Mouse (Mus musculus): Measurements from ENCODE around the gene Fgf8. TPM values are rescaled to one million over a fixed set of nuclear protein-coding genes. Genes with fewer than 3 reads are reported as not detected.

Gene Fgf8
- polyA plus RNA-seq, 2 experiments = 0.29 to 1.1 TPM

GRCm38 (mm10) chr19:45734762-45735161, 8.0 kb downstream of the Fgf8 start:
- Histone ChIP-seq H3K4me1 (ENCODE audit: control insufficient read depth, insufficient read depth, low read length) (peaks cover 16% of the 10 kb centered on the region), H3K27ac (replicated peaks; ENCODE audit: low read depth, low read length) (no peak overlapping the region), H3K36me3 (ENCODE audit: control insufficient read depth, insufficient read depth, low read length) (no peaks in the 10 kb centered on the region), H3K9ac (ENCODE audit: low read depth, low read length, severe bottlenecking) (no peak overlapping the region), H3K4me3 (replicated peaks; ENCODE audit: low read length) (no peak overlapping the region), H3K27me3 (ENCODE audit: control insufficient read depth, insufficient read depth, low read length) (peaks cover 65% of the 10 kb centered on the region), H3K4me2 (replicated peaks; ENCODE audit: low read depth, low read length, severe bottlenecking) (no peak overlapping the region), H3K9me3 (ENCODE audit: control insufficient read depth, low read length) (no peaks in the 10 kb centered on the region)
- no peak for ATAC-seq (ENCODE audit: low FRiP score, low read depth)
- WGBS = 19% methylated on average over 7 of the region's 7 CpGs
- no peak for DNase-seq (ENCODE audit: low spot score)
- TF ChIP-seq POLR2A (IDR thresholded peaks at IDR 0.05; ENCODE audit: borderline replicate concordance, extremely low read depth, insufficient read depth, insufficient read length) = no peak

DNA sequence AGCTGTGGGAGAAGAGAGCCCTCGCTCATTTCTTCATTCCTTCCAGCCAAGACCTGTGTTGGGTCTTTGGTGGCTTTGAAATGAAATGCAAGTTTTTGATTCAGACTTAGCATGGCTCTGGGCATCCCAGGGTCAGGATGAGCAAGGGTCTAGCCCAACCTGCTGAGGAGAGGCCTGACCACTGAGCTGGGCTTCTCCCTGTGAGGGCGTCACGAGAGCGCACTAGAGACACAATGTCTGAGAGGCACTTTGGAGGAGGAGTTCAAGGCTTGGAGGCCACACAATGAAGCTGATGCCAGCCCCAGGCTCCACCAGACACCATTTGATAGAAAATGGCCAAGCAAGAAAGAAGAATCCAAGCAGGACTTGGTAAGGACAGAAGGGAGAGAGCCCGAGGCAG, 8.5 kb downstream of the Fgf8 start:
- no peaks in the 10 kb centered on the region for H3K36me3 ChIP-seq (ENCODE audit: control insufficient read depth, insufficient read depth, low read length)
- no peaks in the 10 kb centered on the region for H3K9me3 ChIP-seq (ENCODE audit: control insufficient read depth, low read length)
- peaks cover 59% of the 10 kb centered on the region for H3K27me3 ChIP-seq (ENCODE audit: control insufficient read depth, insufficient read depth, low read length)
- no peak overlapping the region for H3K9ac ChIP-seq (ENCODE audit: low read depth, low read length, severe bottlenecking)
- WGBS = 57% methylated on average over 5 of the region's 5 CpGs
- H3K27ac ChIP-seq (replicated peaks; ENCODE audit: low read depth, low read length) = no peak overlapping the region
- H3K4me2 ChIP-seq (replicated peaks; ENCODE audit: low read depth, low read length, severe bottlenecking) = no peak overlapping the region
- H3K4me1 ChIP-seq (ENCODE audit: control insufficient read depth, insufficient read depth, low read length) = peaks cover 12% of the 10 kb centered on the region
- H3K4me3 ChIP-seq (replicated peaks; ENCODE audit: low read length) = no peak overlapping the region
- no peak for TF ChIP-seq POLR2A (IDR thresholded peaks at IDR 0.05; ENCODE audit: borderline replicate concordance, extremely low read depth, insufficient read depth, insufficient read length)
- no peak for DNase-seq (ENCODE audit: low spot score)
- ATAC-seq (ENCODE audit: low FRiP score, low read depth) = no peak

DNA sequence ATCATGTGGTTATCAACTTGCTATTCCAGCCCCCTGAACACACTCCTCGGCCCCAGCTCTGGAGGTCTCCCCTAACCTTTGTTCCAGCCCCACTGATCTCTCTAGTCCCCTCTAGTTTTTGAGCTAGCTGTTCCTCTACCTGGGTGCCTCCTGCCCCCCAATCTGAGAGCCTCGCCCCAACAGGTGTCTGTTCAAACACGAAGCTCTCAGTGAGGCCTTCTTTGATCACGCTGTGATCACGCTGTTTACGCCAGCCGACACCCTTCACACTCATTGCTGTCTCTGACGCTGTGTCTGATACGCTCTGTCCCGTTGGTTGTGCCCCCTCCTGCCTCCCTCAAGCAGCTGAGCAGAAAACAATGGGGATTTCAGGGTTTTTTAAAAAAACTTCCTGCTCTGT, 9.2 kb downstream of the Fgf8 start:
- 28% methylated on average over 10 of the region's 10 CpGs for WGBS
- Histone ChIP-seq H3K4me1 (ENCODE audit: control insufficient read depth, insufficient read depth, low read length) (peaks cover 12% of the 10 kb centered on the region), H3K4me2 (replicated peaks; ENCODE audit: low read depth, low read length, severe bottlenecking) (no peak overlapping the region), H3K9ac (ENCODE audit: low read depth, low read length, severe bottlenecking) (no peak overlapping the region), H3K36me3 (ENCODE audit: control insufficient read depth, insufficient read depth, low read length) (no peaks in the 10 kb centered on the region), H3K4me3 (replicated peaks; ENCODE audit: low read length) (no peak overlapping the region), H3K27me3 (ENCODE audit: control insufficient read depth, insufficient read depth, low read length) (peaks cover 53% of the 10 kb centered on the region), H3K9me3 (ENCODE audit: control insufficient read depth, low read length) (no peaks in the 10 kb centered on the region), H3K27ac (replicated peaks; ENCODE audit: low read depth, low read length) (no peak overlapping the region)
- DNase-seq (ENCODE audit: low spot score) = no peak
- TF ChIP-seq POLR2A (IDR thresholded peaks at IDR 0.05; ENCODE audit: borderline replicate concordance, extremely low read depth, insufficient read depth, insufficient read length) = no peak
- ATAC-seq (ENCODE audit: low FRiP score, low read depth) = no peak

DNA sequence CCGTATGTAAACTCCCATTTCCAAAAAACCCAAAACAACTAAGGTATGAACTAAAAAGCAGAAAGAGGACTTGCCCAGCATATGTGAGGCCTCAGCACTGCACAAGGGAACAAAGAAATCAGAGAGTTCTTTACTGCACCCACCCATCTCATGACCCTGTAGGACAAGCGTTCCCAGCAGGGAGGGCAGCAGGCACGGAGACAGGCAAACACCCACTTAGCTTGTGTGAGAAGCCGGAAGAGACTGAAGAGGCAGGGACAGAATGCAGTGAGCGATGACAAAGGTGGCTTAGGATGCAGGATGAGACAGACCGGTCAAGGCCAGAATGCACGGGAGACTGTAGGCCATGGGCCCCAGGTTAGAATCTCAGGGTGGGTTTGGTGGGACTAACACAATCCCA, 11.1 kb downstream of the Fgf8 start:
- Histone ChIP-seq H3K27me3 (ENCODE audit: control insufficient read depth, insufficient read depth, low read length) (peaks cover 37% of the 10 kb centered on the region; the same call in 1 of the 2 replicates), H3K4me2 (replicated peaks; ENCODE audit: low read depth, low read length, severe bottlenecking) (no peak overlapping the region), H3K27ac (replicated peaks; ENCODE audit: low read depth, low read length) (no peak overlapping the region), H3K4me3 (replicated peaks; ENCODE audit: low read length) (no peak overlapping the region), H3K4me1 (ENCODE audit: control insufficient read depth, insufficient read depth, low read length) (peaks cover 5% of the 10 kb centered on the region; the same call in 1 of the 2 replicates), H3K9me3 (ENCODE audit: control insufficient read depth, low read length) (no peaks in the 10 kb centered on the region), H3K9ac (ENCODE audit: low read depth, low read length, severe bottlenecking) (no peak overlapping the region), H3K36me3 (ENCODE audit: control insufficient read depth, insufficient read depth, low read length) (no peaks in the 10 kb centered on the region)
- DNase-seq (ENCODE audit: low spot score) (no peak), ATAC-seq (ENCODE audit: low FRiP score, low read depth) (no peak)
- no peak for TF ChIP-seq POLR2A (IDR thresholded peaks at IDR 0.05; ENCODE audit: borderline replicate concordance, extremely low read depth, insufficient read depth, insufficient read length)
- WGBS = 85% methylated on average over 7 of the region's 7 CpGs

DNA sequence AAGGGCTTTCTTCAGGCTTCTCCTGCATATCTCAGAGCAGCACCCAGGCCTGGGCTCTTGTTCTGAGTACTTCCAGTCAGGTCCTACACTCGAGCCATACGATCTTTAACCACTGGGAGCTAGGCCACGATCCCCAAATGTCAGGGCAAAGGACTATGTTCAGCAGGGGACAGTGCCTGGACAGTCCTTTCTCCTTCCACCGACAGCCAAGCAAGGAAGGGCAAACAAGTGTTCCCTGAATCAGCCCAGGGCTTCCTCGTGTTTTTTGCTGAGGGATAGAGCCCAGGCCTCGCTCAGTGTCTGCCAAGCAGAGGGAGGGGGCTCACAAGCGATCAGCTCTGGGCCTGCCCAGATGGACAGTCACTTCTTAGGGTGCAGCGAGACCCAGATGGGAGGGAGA, 12.7 kb downstream of the Fgf8 start:
- WGBS = 72% methylated on average over 8 of the region's 8 CpGs
- Histone ChIP-seq H3K4me1 (ENCODE audit: control insufficient read depth, insufficient read depth, low read length) (peaks cover 15% of the 10 kb centered on the region), H3K4me3 (replicated peaks; ENCODE audit: low read length) (no peak overlapping the region), H3K27ac (replicated peaks; ENCODE audit: low read depth, low read length) (no peak overlapping the region), H3K4me2 (replicated peaks; ENCODE audit: low read depth, low read length, severe bottlenecking) (no peak overlapping the region), H3K36me3 (ENCODE audit: control insufficient read depth, insufficient read depth, low read length) (no peaks in the 10 kb centered on the region), H3K9ac (ENCODE audit: low read depth, low read length, severe bottlenecking) (no peak overlapping the region), H3K27me3 (ENCODE audit: control insufficient read depth, insufficient read depth, low read length) (peaks cover 27% of the 10 kb centered on the region; the same call in 1 of the 2 replicates), H3K9me3 (ENCODE audit: control insufficient read depth, low read length) (no peaks in the 10 kb centered on the region)
- DNase-seq (ENCODE audit: low spot score) (no peak), ATAC-seq (ENCODE audit: low FRiP score, low read depth) (no peak)
- TF ChIP-seq POLR2A (IDR thresholded peaks at IDR 0.05; ENCODE audit: borderline replicate concordance, extremely low read depth, insufficient read depth, insufficient read length) = no peak

- H3K27me3 ChIP-seq (ENCODE audit: control insufficient read depth, insufficient read depth, low read length) = peaks cover 7% of the 10 kb centered on the region; the same call in 1 of the 2 replicates
- H3K4me1 ChIP-seq (ENCODE audit: control insufficient read depth, insufficient read depth, low read length) = peaks cover 11% of the 10 kb centered on the region
- DNase-seq (ENCODE audit: low spot score) (no peak), ATAC-seq (ENCODE audit: low FRiP score, low read depth) (no peak)
- H3K9me3 ChIP-seq (ENCODE audit: control insufficient read depth, low read length) = no peaks in the 10 kb centered on the region
- no peak overlapping the region for H3K4me2 ChIP-seq (replicated peaks; ENCODE audit: low read depth, low read length, severe bottlenecking)
- H3K4me3 ChIP-seq (replicated peaks; ENCODE audit: low read length) = no peak overlapping the region
- H3K27ac ChIP-seq (replicated peaks; ENCODE audit: low read depth, low read length) = no peak overlapping the region
- 68% methylated on average over 10 of the region's 10 CpGs for WGBS
- H3K9ac ChIP-seq (ENCODE audit: low read depth, low read length, severe bottlenecking) = no peak overlapping the region
- no peaks in the 10 kb centered on the region for H3K36me3 ChIP-seq (ENCODE audit: control insufficient read depth, insufficient read depth, low read length)
- TF ChIP-seq POLR2A (IDR thresholded peaks at IDR 0.05; ENCODE audit: borderline replicate concordance, extremely low read depth, insufficient read depth, insufficient read length) = no peak
These were observed 15.5 kb downstream of the Fgf8 start for GRCm38 (mm10) chr19:45727231-45727630.
